Mouse (Mus musculus) midbrain, embryonic 15.5 days (tissue): ENCODE data around the gene Gm10188. TPM values are rescaled to one million over a fixed set of nuclear protein-coding genes. Genes with fewer than 3 reads are reported as not detected.
A peak's percentile ranks its signal among the peaks of the same experiment; 100 is the strongest.

Experiments used
- ATAC-seq: fragments of 200-750 bp; cut with Nextera tagmentation; replicated peaks from 2 replicates; pipeline ENCODE4 v1.8.0; 2017; ENCODE audit warnings: moderate TSS enrichment
- H3K27ac ChIP-seq: fragments of 300-500 bp; sonication (generic); 2 replicates; pipeline ENCODE4 v1.5.1; 2015; ENCODE audit warnings: mild to moderate bottlenecking, inconsistent platforms
- H3K27me3 ChIP-seq: fragments of 300-500 bp; sonication (generic); replicated peaks from 2 replicates; pipeline ENCODE4 v1.6.1; 2015; ENCODE audit warnings: inconsistent platforms
- H3K36me3 ChIP-seq: fragments of 300-500 bp; sonication (generic); replicated peaks from 2 replicates; pipeline ENCODE4 v1.6.1; 2015; ENCODE audit warnings: inconsistent platforms
- H3K4me1 ChIP-seq: fragments of 300-500 bp; sonication (generic); 2 replicates; pipeline ENCODE4 v1.6.1; 2015; ENCODE audit warnings: inconsistent platforms
- H3K4me2 ChIP-seq: fragments of 300-500 bp; sonication (generic); 2 replicates; pipeline ENCODE4 v1.6.1; 2015; ENCODE audit warnings: inconsistent platforms, mild to moderate bottlenecking, moderate library complexity
- H3K4me3 ChIP-seq: fragments of 300-500 bp; sonication (generic); 2 replicates; pipeline ENCODE4 v1.5.1; 2015; ENCODE audit warnings: mild to moderate bottlenecking, inconsistent platforms
- H3K9ac ChIP-seq: fragments of 300-500 bp; sonication (generic); 2 replicates; pipeline ENCODE4 v1.6.1; 2015; ENCODE audit warnings: mild to moderate bottlenecking, inconsistent platforms
- H3K9me3 ChIP-seq: fragments of 300-500 bp; sonication (generic); 2 replicates; pipeline ENCODE4 v1.6.1; 2016; ENCODE audit warnings: inconsistent platforms
- WGBS: fragments of 180-500 bp; shearing (Covaris S2); methylation state at CpG from one replicate; pipeline ENCODE4 v1.1.7; 2015; ENCODE audit warnings: mixed read lengths; 5-methylcytosine and 5-hydroxymethylcytosine counted together
- polyA plus RNA-seq: library from polyadenylated mRNA; unstranded; fragments of >200 nt; fragmentation: Nextera tagmentation; extraction: Ambion mirVana; gene quantifications from 2 replicates; pipeline ENCODE4 v1.2.1, GENCODE M21; 2015

Gene Gm10188
- polyA plus RNA-seq, 1 experiment from 2014 or later, result 0.58 TPM

DNA sequence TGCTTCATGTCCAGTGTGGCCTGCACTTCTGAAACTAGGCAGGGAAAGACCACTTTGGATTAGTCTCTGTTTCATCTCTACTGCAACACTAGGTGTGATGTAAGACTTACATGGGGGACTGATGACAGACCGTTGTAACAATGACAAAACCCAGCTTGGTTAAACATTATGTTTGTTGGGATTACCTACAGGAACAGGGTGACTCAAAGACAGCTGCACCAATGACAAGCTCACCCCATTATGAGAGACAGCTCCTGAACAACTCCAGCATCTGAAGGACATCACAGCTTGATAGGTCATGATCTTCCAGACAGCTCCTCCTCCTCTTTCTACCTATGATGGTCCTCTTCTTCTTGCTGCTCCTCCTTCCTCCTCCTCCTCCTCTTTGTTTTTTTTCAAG lies 30.8 kb upstream of the Gm10188 start:
- no peaks in the 10 kb centered on the region for H3K36me3 ChIP-seq
- no peak overlapping the region for H3K4me3 ChIP-seq
- H3K27me3 ChIP-seq, result no peaks in the 10 kb centered on the region
- no peaks in the 10 kb centered on the region for H3K9me3 ChIP-seq
- no peak for ATAC-seq
- no peak overlapping the region for H3K4me2 ChIP-seq
- no peak overlapping the region for H3K27ac ChIP-seq
- WGBS, result 73% methylated on average over 1 of the region's 1 CpGs
- no peak overlapping the region for H3K9ac ChIP-seq
- H3K4me1 ChIP-seq, result no peaks in the 10 kb centered on the region

DNA sequence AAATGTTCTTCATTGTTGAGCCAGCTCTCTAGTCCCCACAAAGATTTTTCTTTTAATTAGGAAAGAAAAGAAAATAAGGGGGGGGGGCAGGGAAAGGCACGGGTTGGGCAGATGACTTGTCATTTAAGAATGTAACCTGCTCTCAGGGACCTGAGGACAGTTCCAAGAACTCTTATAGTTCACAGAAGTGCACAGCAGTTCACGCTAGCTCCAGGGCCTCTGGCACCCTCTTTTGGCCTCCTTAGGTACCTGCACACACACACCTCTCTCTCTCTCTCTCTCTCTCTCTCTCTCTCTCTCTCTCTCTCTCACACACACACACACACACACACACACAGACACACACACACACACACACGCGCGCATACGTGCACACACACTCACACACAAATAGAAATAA lies 24.9 kb upstream of the Gm10188 start:
- Histone ChIP-seq H3K4me2 (no peak overlapping the region), H3K36me3 (no peaks in the 10 kb centered on the region), H3K4me3 (no peak overlapping the region), H3K27me3 (no peaks in the 10 kb centered on the region), H3K9ac (no peak overlapping the region), H3K27ac (no peak overlapping the region), H3K9me3 (no peaks in the 10 kb centered on the region), H3K4me1 (no peaks in the 10 kb centered on the region)
- WGBS, result 82% methylated on average over 6 of the region's 6 CpGs
- ATAC-seq, result no peak

DNA sequence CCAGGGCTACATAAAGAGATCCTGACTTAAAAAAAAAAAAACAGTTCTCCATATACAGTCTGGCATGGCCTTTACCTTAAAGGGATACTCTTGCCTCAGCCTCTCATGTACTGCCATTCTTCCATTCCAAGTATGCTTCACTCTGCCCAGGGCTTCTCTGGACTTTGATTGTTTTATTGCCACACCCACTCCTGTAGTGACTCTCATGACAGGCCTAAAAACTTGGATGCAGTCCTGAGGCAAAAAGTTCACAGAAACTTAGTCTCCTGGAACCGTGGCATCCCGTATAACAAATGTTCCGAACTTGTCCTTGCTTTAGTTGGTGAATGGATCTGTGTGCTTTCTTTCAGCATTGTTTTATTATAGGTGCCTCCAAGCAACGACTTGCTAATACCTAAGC lies 17.1 kb upstream of the Gm10188 start:
- H3K9me3 ChIP-seq, result no peaks in the 10 kb centered on the region
- H3K36me3 ChIP-seq, result no peaks in the 10 kb centered on the region
- WGBS, result 91% methylated on average over 4 of the region's 4 CpGs
- H3K9ac ChIP-seq, result no peak overlapping the region
- H3K4me1 ChIP-seq, result no peaks in the 10 kb centered on the region
- no peak for ATAC-seq
- H3K4me3 ChIP-seq, result no peak overlapping the region
- no peaks in the 10 kb centered on the region for H3K27me3 ChIP-seq
- H3K27ac ChIP-seq, result no peak overlapping the region
- no peak overlapping the region for H3K4me2 ChIP-seq

DNA sequence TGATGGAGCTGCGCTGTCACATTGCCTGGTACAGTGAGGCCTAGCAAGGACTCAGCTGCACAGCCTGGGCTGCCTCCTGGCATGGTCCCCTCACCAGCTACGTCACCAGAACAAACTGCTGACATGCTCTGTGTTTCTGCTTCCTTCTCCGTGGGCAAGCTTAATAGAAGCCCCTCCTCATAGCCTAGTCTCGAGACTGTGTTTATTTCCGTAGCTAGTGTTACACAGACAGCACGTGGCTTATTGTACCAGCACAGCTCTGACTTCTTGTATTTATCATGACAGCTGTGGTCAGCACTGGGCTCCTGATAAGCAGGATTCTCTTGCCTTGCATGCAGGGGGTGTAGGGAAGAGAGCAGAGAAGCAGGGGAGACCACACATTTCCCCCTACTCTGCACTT lies 16.6 kb upstream of the Gm10188 start:
- Histone ChIP-seq H3K4me2 (no peak overlapping the region), H3K27ac (no peak overlapping the region; the same call in 1 of the 2 replicates), H3K9me3 (no peaks in the 10 kb centered on the region), H3K36me3 (no peaks in the 10 kb centered on the region), H3K9ac (no peak overlapping the region), H3K4me1 (no peaks in the 10 kb centered on the region), H3K4me3 (no peak overlapping the region), H3K27me3 (no peaks in the 10 kb centered on the region)
- no peak for ATAC-seq
- 65% methylated on average over 6 of the region's 6 CpGs for WGBS

DNA sequence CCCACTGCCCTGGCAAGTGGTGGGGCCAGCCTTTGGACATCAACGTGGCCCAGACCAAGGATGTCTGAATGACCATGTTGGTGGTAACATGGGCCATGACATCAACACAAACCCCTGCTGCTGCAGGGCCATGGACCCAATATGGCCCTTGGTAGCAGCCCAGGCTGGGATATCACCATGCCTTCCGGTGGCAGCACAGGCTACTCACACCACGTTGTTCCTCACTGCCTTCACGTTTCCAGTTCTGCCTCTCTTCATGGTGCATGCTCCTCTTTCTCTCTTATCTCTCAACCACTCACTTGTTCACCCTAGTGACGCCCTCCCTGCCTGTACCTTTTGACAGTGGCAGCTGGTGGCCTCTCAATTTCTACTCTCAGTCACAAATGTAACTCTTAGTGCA lies 15.4 kb upstream of the Gm10188 start:
- no peak overlapping the region for H3K9ac ChIP-seq
- H3K27me3 ChIP-seq, result no peaks in the 10 kb centered on the region
- H3K4me1 ChIP-seq, result no peaks in the 10 kb centered on the region
- WGBS, result 85% methylated on average over 5 of the region's 5 CpGs
- H3K4me3 ChIP-seq, result no peak overlapping the region
- no peak overlapping the region for H3K27ac ChIP-seq
- no peaks in the 10 kb centered on the region for H3K36me3 ChIP-seq
- no peaks in the 10 kb centered on the region for H3K9me3 ChIP-seq
- no peak for ATAC-seq
- H3K4me2 ChIP-seq, result no peak overlapping the region

DNA sequence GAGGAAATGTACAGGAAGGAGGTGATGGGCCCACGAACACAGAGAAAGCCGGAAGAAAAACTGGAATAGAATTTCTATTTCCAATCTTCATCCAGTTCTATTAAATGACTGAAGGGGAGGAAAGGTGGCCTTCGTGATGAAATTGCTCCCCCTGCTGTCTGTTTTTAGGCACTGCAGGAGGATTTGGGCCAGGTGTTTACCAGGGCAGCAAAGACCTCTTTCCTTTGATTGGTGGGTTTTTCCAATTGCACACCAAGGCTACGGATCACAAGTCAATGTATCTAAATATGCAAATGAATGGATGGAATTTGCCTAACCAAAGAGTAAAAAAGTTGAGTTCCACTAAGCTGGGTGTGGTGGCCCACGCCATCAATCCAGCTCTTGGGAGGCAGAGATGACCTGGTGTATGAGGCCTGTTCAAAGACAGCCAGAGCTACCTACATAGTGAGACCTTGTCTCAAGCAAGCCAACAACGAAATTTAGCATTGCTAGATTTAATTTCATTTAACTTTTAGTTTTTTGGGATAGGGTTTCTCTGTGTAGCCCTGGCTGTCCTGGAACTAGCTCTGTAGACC lies 8.1 kb upstream of the Gm10188 start:
- ATAC-seq, result peak; percentile 51; the same call in 1 of the 2 replicates
- Histone ChIP-seq H3K9ac (no peak overlapping the region), H3K27ac (0 out of 2 replicates have a peak overlapping the region, but pooled peaks have one; percentile 25), H3K36me3 (no peaks in the 10 kb centered on the region), H3K27me3 (no peaks in the 10 kb centered on the region), H3K4me2 (no peak overlapping the region), H3K4me1 (peaks cover 3% of the 10 kb centered on the region; the same call in 1 of the 2 replicates), H3K4me3 (no peak overlapping the region), H3K9me3 (no peaks in the 10 kb centered on the region)
- 21% methylated on average over 6 of the region's 6 CpGs for WGBS

DNA sequence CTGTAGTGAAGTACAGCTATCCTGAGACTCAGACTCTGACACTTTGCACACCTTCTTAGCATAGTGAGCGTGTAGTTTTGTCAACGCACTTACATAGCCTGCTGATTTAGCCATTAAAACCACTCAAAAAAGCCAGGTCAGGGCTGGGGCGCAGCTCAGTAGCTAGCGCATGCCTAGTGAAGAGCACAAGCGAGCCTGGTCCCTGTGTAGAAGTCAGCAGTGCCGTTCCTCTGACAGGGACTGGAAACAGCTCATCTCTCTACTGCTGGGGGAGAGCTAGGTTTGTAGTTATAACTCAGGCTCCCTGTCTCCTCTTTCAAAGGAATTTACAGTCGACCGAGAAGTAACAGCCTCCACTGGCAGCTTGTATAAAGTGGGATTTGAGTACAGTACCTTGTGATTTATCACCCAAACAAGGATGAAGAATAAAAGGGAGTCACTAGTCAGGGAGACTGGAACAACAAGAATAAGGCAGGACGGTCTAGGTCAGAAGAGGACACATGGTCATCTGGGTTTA lies 5.2 kb upstream of the Gm10188 start:
- Histone ChIP-seq H3K4me3 (no peak overlapping the region), H3K36me3 (no peaks in the 10 kb centered on the region), H3K27ac (no peak overlapping the region), H3K4me1 (peaks cover 12% of the 10 kb centered on the region), H3K4me2 (no peak overlapping the region), H3K9ac (no peak overlapping the region), H3K9me3 (no peaks in the 10 kb centered on the region), H3K27me3 (no peaks in the 10 kb centered on the region)
- WGBS, result 68% methylated on average over 9 of the region's 9 CpGs
- ATAC-seq, result no peak

DNA sequence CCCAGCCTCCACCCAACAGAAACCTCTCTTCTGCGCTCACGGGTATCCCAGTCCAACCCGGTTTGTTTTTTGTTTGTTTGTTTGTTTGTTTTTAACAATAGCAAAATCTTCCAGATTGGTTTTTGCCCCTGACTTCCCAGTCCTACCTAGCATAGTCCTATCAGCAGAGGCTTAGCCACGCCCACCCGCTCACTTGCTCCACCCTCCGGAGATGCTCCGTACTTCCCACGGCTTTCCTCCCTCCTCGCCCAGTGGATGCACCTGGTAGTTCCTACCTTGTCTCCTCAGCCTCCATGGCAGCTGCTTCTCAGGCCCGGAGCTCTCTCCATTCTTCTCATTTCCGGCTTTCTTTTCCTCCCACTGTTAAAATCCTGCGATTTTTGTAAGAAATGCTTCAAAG lies 4.0 kb upstream of the Gm10188 start:
- peaks cover 12% of the 10 kb centered on the region for H3K4me1 ChIP-seq
- no peak overlapping the region for H3K4me2 ChIP-seq
- H3K9ac ChIP-seq, result no peak overlapping the region
- H3K4me3 ChIP-seq, result no peak overlapping the region
- WGBS, result 23% methylated on average over 12 of the region's 12 CpGs
- no peak overlapping the region for H3K27ac ChIP-seq
- no peaks in the 10 kb centered on the region for H3K36me3 ChIP-seq
- no peaks in the 10 kb centered on the region for H3K27me3 ChIP-seq
- no peaks in the 10 kb centered on the region for H3K9me3 ChIP-seq
- peak; percentile 57; the same call in 1 of the 2 replicates for ATAC-seq

DNA sequence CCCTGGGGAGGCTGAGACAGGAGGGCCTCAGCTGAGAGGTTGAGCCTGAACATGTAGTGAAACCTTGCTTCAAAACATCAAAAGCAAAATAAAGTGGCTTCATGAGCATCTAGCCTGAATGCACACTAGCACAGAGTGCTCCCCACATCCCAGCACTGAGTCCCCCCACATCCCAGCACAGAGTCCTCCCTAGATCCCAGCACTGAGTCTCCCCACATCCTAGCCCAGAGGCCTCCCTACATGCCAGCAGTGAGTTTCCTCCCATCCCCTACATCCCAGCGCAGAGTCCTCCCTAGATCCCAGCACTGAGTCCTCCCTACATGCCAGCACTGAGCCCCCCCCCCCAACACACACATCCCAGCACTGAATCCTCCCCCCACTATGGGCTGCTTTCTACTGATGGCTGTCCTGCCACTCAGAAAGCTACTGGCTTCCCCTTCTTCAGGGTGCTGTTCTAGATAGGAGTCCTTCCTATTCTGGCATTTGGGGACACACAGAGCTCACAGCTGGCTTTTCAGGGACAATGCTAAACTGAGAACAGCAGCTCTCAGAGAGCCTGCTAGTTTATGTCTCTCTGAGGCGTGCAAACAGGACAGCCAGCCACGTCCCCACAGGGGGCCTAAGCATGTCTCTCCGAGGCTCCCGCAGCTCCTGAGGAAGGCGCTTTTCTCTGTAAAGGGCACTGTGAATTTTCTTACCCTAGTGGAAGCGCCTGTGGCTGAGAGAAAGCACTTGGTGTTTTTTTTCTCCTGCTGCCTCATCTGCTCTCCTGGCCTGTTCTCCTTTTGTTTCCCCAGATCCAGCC lies 2.1 kb upstream of the Gm10188 start:
- H3K36me3 ChIP-seq, result no peaks in the 10 kb centered on the region
- H3K27me3 ChIP-seq, result no peaks in the 10 kb centered on the region
- H3K4me3 ChIP-seq, result no peak overlapping the region
- 23% methylated on average over 7 of the region's 7 CpGs for WGBS
- no peak overlapping the region for H3K9ac ChIP-seq
- H3K27ac ChIP-seq, result peak overlapping the region; percentile 69
- 0 out of 2 replicates have a peak, but pooled peaks have one; percentile 49 for ATAC-seq
- H3K4me2 ChIP-seq, result no peak overlapping the region
- no peaks in the 10 kb centered on the region for H3K9me3 ChIP-seq
- peaks cover 12% of the 10 kb centered on the region for H3K4me1 ChIP-seq

GRCm38 (mm10) chr1:132226297-132227080 lies 3.1 kb downstream of the Gm10188 start:
- WGBS, result 83% methylated on average over 12 of the region's 13 CpGs

GRCm38 (mm10) chr1:132222166-132222565 lies 7.4 kb downstream of the Gm10188 start:
- Histone ChIP-seq H3K27ac (peak overlapping the region; percentile 76), H3K4me3 (no peak overlapping the region), H3K27me3 (no peaks in the 10 kb centered on the region), H3K9ac (no peak overlapping the region), H3K9me3 (no peaks in the 10 kb centered on the region), H3K4me1 (peaks cover 29% of the 10 kb centered on the region), H3K36me3 (no peaks in the 10 kb centered on the region), H3K4me2 (peak overlapping the region; percentile 6; the same call in 1 of the 2 replicates)
- WGBS, result 5% methylated on average over 6 of the region's 6 CpGs
- peak; percentile 90 for ATAC-seq

More at GRCm38 (mm10) chr1:132226297-132227080, 3.1 kb downstream of the Gm10188 start:
- Histone ChIP-seq H3K27ac (no peak overlapping the region), H3K4me2 (no peak overlapping the region), H3K4me1 (peaks cover 18% of the 10 kb centered on the region), H3K36me3 (no peaks in the 10 kb centered on the region), H3K27me3 (no peaks in the 10 kb centered on the region), H3K4me3 (no peak overlapping the region), H3K9me3 (no peaks in the 10 kb centered on the region), H3K9ac (no peak overlapping the region)
- no peak for ATAC-seq

DNA sequence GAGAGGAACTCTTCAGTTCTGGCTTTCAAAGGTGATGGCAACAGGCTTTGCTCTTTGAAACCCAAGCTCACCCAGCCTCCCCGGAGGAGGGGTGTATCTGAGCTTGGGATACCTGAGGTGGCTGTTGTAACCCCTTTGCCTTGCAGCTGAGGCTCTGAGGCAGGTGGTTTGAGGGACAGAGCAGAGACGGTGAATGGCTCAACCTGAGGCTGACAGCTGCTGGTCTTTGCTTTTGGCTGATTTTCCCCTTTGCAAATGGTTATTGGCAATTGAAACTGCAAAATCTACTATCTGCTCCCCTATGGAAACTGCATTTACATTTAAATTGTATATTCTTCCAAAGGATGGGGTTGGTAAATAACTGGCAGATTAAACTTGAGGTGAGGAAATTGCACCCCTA lies 7.9 kb downstream of the Gm10188 start:
- Histone ChIP-seq H3K4me2 (no peak overlapping the region), H3K4me1 (peaks cover 29% of the 10 kb centered on the region), H3K27me3 (no peaks in the 10 kb centered on the region), H3K27ac (peak overlapping the region; percentile 76), H3K9me3 (no peaks in the 10 kb centered on the region), H3K9ac (no peak overlapping the region), H3K4me3 (no peak overlapping the region), H3K36me3 (no peaks in the 10 kb centered on the region)
- 25% methylated on average over 2 of the region's 2 CpGs for WGBS
- ATAC-seq, result peak; percentile 51; the same call in 1 of the 2 replicates
